Mouse (Mus musculus): ENCODE measurements at regions not wholly inside any gene's neighbourhood (a gene's known extent, or its start where the extent isn't known, plus 50 kb on each side); places are given as distances from the start of the nearest gene placed in this dataset.
A peak's percentile ranks its signal among the peaks of the same experiment; 100 is the strongest.
"Not testable (repeated sequence)": the region's sequence is repeated elsewhere in the genome, so short reads cannot be mapped to it uniquely, and the experiment has no call there.

- TF ChIP-seq CTCF (IDR thresholded peaks at IDR 0.05; ENCODE audit: borderline replicate concordance, control insufficient read depth, extremely low read depth, insufficient read depth, low read length, poor library complexity) (no peak), POLR2A (IDR thresholded peaks at IDR 0.05; ENCODE audit: control insufficient read depth, extremely low read depth, insufficient read depth, low read length, poor library complexity) (no peak)
- H3K27ac ChIP-seq (ENCODE audit: control insufficient read depth, insufficient read depth, low read length): no peak overlapping the region
- H3K36me3 ChIP-seq (ENCODE audit: control insufficient read depth, insufficient read depth, low read length): no peaks in the 10 kb centered on the region
- DNase-seq: no peak
- no peaks in the 10 kb centered on the region for H3K4me1 ChIP-seq (replicated peaks; ENCODE audit: control insufficient read depth, insufficient read depth, low read length)
- H3K27me3 ChIP-seq (ENCODE audit: control insufficient read depth, insufficient read depth, low read length): no peaks in the 10 kb centered on the region
- WGBS: 93% methylated on average over 4 of the region's 4 CpGs
- H3K4me3 ChIP-seq (ENCODE audit: control insufficient read depth, insufficient read depth, low read length): no peak overlapping the region
Measured at GRCm38 (mm10) chr3:78978781-78979180, 307.5 kb downstream of the Rapgef2 start.

- H3K4me3 ChIP-seq (ENCODE audit: control insufficient read depth, insufficient read depth, low read length): peak overlapping the region; percentile 21
Measured at GRCm38 (mm10) chr3:78966683-78967549, 319.4 kb downstream of the Rapgef2 start.

GRCm38 (mm10) chr3:78964231-78964858, 322.0 kb downstream of the Rapgef2 start:
- peaks cover 9% of the 10 kb centered on the region for H3K4me1 ChIP-seq (replicated peaks; ENCODE audit: control insufficient read depth, insufficient read depth, low read length)
- 4% methylated on average over 9 of the region's 9 CpGs for WGBS
- 0 out of 2 replicates have a peak, but pooled peaks cover 5% of the 10 kb centered on the region for H3K27me3 ChIP-seq (ENCODE audit: control insufficient read depth, insufficient read depth, low read length)
- DNase-seq: no peak
- TF ChIP-seq POLR2A (IDR thresholded peaks at IDR 0.05; ENCODE audit: control insufficient read depth, extremely low read depth, insufficient read depth, low read length, poor library complexity) (no peak), CTCF (IDR thresholded peaks at IDR 0.05; ENCODE audit: borderline replicate concordance, control insufficient read depth, extremely low read depth, insufficient read depth, low read length, poor library complexity) (no peak)
- no peaks in the 10 kb centered on the region for H3K36me3 ChIP-seq (ENCODE audit: control insufficient read depth, insufficient read depth, low read length)
- H3K27ac ChIP-seq (ENCODE audit: control insufficient read depth, insufficient read depth, low read length): no peak overlapping the region
- H3K4me3 ChIP-seq (ENCODE audit: control insufficient read depth, insufficient read depth, low read length): no peak overlapping the region

More at GRCm38 (mm10) chr3:78966683-78967549, 319.4 kb downstream of the Rapgef2 start:
- H3K36me3 ChIP-seq (ENCODE audit: control insufficient read depth, insufficient read depth, low read length); H3K4me1 ChIP-seq (replicated peaks; ENCODE audit: control insufficient read depth, insufficient read depth, low read length); H3K27ac ChIP-seq (ENCODE audit: control insufficient read depth, insufficient read depth, low read length); H3K27me3 ChIP-seq (ENCODE audit: control insufficient read depth, insufficient read depth, low read length): not testable (repeated sequence)
- peak; percentile 13 for DNase-seq
- WGBS: 3% methylated on average over 57 of the region's 57 CpGs

- H3K4me1 ChIP-seq (replicated peaks; ENCODE audit: control insufficient read depth, insufficient read depth, low read length): peaks cover 4% of the 10 kb centered on the region
- no peaks in the 10 kb centered on the region for H3K27me3 ChIP-seq (ENCODE audit: control insufficient read depth, insufficient read depth, low read length)
- H3K27ac ChIP-seq (ENCODE audit: control insufficient read depth, insufficient read depth, low read length): no peak overlapping the region
- H3K4me3 ChIP-seq (ENCODE audit: control insufficient read depth, insufficient read depth, low read length): no peak overlapping the region
- WGBS: 34% methylated on average over 1 of the region's 1 CpGs
- no peak for TF ChIP-seq POLR2A (IDR thresholded peaks at IDR 0.05; ENCODE audit: control insufficient read depth, extremely low read depth, insufficient read depth, low read length, poor library complexity)
- no peak for TF ChIP-seq CTCF (IDR thresholded peaks at IDR 0.05; ENCODE audit: borderline replicate concordance, control insufficient read depth, extremely low read depth, insufficient read depth, low read length, poor library complexity)
- no peaks in the 10 kb centered on the region for H3K36me3 ChIP-seq (ENCODE audit: control insufficient read depth, insufficient read depth, low read length)
- DNase-seq: no peak
Measured at GRCm38 (mm10) chr3:78958781-78959180, 327.5 kb downstream of the Rapgef2 start.

DNA sequence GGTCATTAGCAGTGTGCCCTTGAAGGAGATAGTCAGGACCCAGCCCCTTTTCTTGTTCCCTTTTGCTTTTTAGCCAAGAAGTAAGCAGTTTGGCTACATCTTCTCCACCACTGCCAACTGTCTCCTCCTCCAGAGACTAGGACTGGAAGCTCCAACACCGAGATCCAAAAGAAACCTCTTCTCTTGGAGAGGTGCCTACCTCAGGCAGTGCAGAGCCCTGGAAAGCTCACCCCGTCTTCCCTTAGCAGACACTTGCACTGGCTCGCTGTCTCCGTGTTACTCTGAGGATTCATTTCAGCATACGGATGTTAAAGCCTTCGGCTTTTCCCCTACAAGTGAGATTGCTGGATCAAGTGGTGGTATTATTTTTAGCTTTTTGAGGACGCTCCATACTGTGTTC, 331.0 kb downstream of the Rapgef2 start:
- Histone ChIP-seq H3K36me3 (ENCODE audit: control insufficient read depth, insufficient read depth, low read length) (no peaks in the 10 kb centered on the region), H3K27me3 (ENCODE audit: control insufficient read depth, insufficient read depth, low read length) (no peaks in the 10 kb centered on the region), H3K4me3 (ENCODE audit: control insufficient read depth, insufficient read depth, low read length) (no peak overlapping the region), H3K4me1 (replicated peaks; ENCODE audit: control insufficient read depth, insufficient read depth, low read length) (no peaks in the 10 kb centered on the region), H3K27ac (ENCODE audit: control insufficient read depth, insufficient read depth, low read length) (no peak overlapping the region)
- TF ChIP-seq CTCF (IDR thresholded peaks at IDR 0.05; ENCODE audit: borderline replicate concordance, control insufficient read depth, extremely low read depth, insufficient read depth, low read length, poor library complexity) (no peak), POLR2A (IDR thresholded peaks at IDR 0.05; ENCODE audit: control insufficient read depth, extremely low read depth, insufficient read depth, low read length, poor library complexity) (no peak)
- DNase-seq: no peak
- WGBS: 96% methylated on average over 7 of the region's 7 CpGs

DNA sequence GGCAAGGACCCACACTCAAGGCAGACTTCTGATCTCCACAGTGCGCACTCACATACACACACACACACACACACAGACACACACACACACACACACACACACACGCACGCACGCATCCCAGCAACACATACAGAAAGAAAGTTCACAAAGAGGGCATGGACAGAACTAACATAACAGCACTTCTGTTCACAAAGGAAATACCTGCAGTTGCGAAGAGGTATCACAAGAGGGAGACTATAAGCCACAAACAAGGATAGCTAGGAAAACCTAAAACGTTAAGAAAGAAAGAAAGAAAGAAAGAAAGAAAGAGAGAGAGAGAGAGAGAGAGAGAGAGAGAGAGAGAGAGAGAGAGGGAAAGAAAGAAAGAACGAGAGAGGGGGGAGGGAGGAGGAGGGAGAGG, 336.9 kb downstream of the Rapgef2 start:
- not testable (repeated sequence) for H3K4me1 ChIP-seq (replicated peaks; ENCODE audit: control insufficient read depth, insufficient read depth, low read length); H3K27ac ChIP-seq (ENCODE audit: control insufficient read depth, insufficient read depth, low read length); H3K36me3 ChIP-seq (ENCODE audit: control insufficient read depth, insufficient read depth, low read length); DNase-seq; H3K27me3 ChIP-seq (ENCODE audit: control insufficient read depth, insufficient read depth, low read length); H3K4me3 ChIP-seq (ENCODE audit: control insufficient read depth, insufficient read depth, low read length)
- 78% methylated on average over 6 of the region's 7 CpGs for WGBS

DNA sequence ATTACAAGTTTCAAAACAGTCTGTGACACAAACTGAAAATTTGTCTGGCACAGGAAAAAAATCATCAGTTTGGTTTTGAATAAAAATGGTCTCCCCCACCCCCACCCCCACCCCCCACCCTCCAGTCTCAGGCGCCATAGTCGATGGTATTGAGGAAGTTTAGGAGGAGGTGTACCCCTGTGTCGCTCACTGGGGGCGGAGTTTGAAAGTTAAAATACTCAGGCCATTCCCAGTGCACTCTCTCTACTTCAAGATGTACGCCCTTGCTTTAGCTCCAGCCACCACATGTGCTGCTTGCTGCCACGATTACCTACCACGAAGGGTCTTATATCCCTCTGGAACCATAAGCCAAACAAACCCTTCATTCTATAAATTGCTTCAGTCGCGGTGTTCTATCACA, 337.6 kb downstream of the Rapgef2 start:
- WGBS: 95% methylated on average over 9 of the region's 9 CpGs
- Histone ChIP-seq H3K36me3 (ENCODE audit: control insufficient read depth, insufficient read depth, low read length) (no peaks in the 10 kb centered on the region), H3K27ac (ENCODE audit: control insufficient read depth, insufficient read depth, low read length) (no peak overlapping the region), H3K4me3 (ENCODE audit: control insufficient read depth, insufficient read depth, low read length) (no peak overlapping the region), H3K4me1 (replicated peaks; ENCODE audit: control insufficient read depth, insufficient read depth, low read length) (no peaks in the 10 kb centered on the region), H3K27me3 (ENCODE audit: control insufficient read depth, insufficient read depth, low read length) (no peaks in the 10 kb centered on the region)
- DNase-seq: no peak
- no peak for TF ChIP-seq CTCF (IDR thresholded peaks at IDR 0.05; ENCODE audit: borderline replicate concordance, control insufficient read depth, extremely low read depth, insufficient read depth, low read length, poor library complexity)
- TF ChIP-seq POLR2A (IDR thresholded peaks at IDR 0.05; ENCODE audit: control insufficient read depth, extremely low read depth, insufficient read depth, low read length, poor library complexity): no peak
